Comparison of ENCODE assay signal across 8 mouse cellular contexts in the genomic region with DNA sequence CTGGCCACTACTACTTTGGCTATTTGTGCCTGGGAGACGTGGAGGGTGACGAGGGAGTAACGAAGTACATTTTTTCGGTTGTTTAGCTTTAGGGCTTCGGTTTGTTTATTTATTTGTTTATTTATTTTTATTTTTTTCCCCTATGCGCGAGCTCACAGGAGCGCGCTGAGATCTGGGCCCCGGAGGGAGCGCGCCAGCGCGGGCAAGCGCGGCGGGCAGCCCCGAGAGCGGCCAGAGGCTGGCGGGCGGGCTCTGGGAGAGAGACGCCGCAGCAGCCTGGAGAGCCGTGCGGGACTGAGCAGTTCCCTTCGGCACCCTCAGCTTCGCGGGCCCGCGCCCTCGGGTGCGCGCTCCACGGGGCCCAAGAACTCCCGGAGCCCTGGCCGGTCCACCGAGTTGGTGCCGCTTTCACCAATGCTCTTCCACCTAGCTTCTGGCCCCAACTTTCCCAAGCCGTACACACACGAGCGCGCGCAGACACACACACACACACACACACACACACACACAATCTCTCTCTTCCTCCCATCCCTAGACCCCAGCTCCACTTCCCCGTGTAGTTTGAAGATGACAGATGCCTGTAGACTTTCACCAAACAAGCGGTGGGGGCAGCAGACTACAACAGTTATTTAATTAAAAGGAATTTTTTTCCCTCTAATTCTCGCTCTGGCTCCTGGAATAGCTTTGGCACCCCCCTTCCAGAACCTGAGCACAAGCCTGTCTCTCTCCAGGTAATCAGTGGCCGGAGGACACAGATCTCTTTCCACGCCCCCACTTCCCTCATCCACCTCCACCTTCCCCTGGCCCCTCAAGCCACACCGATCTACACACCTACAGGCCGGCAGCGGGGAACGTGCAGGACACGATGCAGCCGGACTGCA.
DNase-seq lines count a peak whose midpoint lies in the region; ATAC-seq and TF ChIP-seq lines count a peak whose summit lies in the region.

No protein-coding gene starts in this region.

- H3K4me2 ChIP-seq in heart, postnatal 0 days (ENCODE audit: low read depth, low read length): peak overlapping the region; percentile 99
- peak overlapping the region; percentile 100 for H3K4me2 ChIP-seq in stomach, embryonic 15.5 days

- H3K9ac ChIP-seq in ES-E14 (ENCODE audit: insufficient read depth, low read depth, low read length, poor library complexity, severe bottlenecking): peak overlapping the region; percentile 58; the same call in 1 of the 2 replicates
- H3K9ac ChIP-seq in heart, postnatal 0 days (replicated peaks; ENCODE audit: low read depth, low read length): peak overlapping the region; percentile 62
- H3K9ac ChIP-seq in stomach, embryonic 15.5 days: peak overlapping the region; percentile 43

- no peaks in the 10 kb centered on the region for H3K36me3 ChIP-seq in ES-E14 (ENCODE audit: control insufficient read depth, insufficient read depth, low read length, poor library complexity, severe bottlenecking)
- H3K36me3 ChIP-seq in heart, postnatal 0 days (replicated peaks; ENCODE audit: control insufficient read depth, insufficient read depth, low read length): no peaks in the 10 kb centered on the region
- no peaks in the 10 kb centered on the region for H3K36me3 ChIP-seq in megakaryocyte, embryonic 14.5 days (replicated peaks; ENCODE audit: low read length)
- no peaks in the 10 kb centered on the region for H3K36me3 ChIP-seq in stomach, embryonic 15.5 days

- in situ Hi-C loops in ES-E14 (cut with MboI; ENCODE audit: low sequenced_read_pairs in 2 of 2, unreplicated experiment in 2 of 2): no loop called here

- no peaks in the 10 kb centered on the region for H3K9me3 ChIP-seq in ES-E14 (ENCODE audit: control insufficient read depth, insufficient read depth, low read depth, low read length)
- no peaks in the 10 kb centered on the region for H3K9me3 ChIP-seq in heart, postnatal 0 days (replicated peaks; ENCODE audit: control insufficient read depth, low read length)
- H3K9me3 ChIP-seq in megakaryocyte, embryonic 14.5 days: no peaks in the 10 kb centered on the region
- no peaks in the 10 kb centered on the region for H3K9me3 ChIP-seq in stomach, embryonic 15.5 days

- ATAC-seq in heart, postnatal 0 days (ENCODE audit: insufficient read depth, low read depth): peak; percentile 36; the same call in 1 of the 2 replicates
- peak; percentile 42; the same call in 1 of the 2 replicates for ATAC-seq in stomach, embryonic 15.5 days (ENCODE audit: insufficient read depth, low FRiP score, low read depth)

- H3K27ac ChIP-seq in ES-E14 (ENCODE audit: insufficient read depth, low read depth, low read length, poor library complexity, severe bottlenecking): no peak overlapping the region
- H3K27ac ChIP-seq in heart, postnatal 0 days (ENCODE audit: low read depth): no peak overlapping the region
- no peak overlapping the region for H3K27ac ChIP-seq in stomach, embryonic 15.5 days

- H3K4me3 ChIP-seq in ES-E14 (ENCODE audit: insufficient read depth in 1 of 2, low read depth in 1 of 2, low read length in 2 of 2, poor library complexity in 1 of 2, severe bottlenecking in 1 of 2): peak overlapping the region; percentile 81
- peak overlapping the region; percentile 89 for H3K4me3 ChIP-seq in heart, postnatal 0 days (ENCODE audit: low read depth, low read length)
- H3K4me3 ChIP-seq in megakaryocyte, embryonic 14.5 days (replicated peaks): peak overlapping the region; percentile 96
- H3K4me3 ChIP-seq in stomach, embryonic 15.5 days (replicated peaks): peak overlapping the region; percentile 69

- DNase-seq in B cell, adult 2 months: peak; percentile 15 to 26
- DNase-seq in ES-E14 (ENCODE audit: low read depth, low spot score): peak; percentile 20
- peak; percentile 37 for DNase-seq in embryo, embryonic 9.5 days (ENCODE audit: extremely low spot score)
- DNase-seq in heart, postnatal 0 days (ENCODE audit: low spot score): peak; percentile 54
- DNase-seq in layer of hippocampus, adult 18-20 months (ENCODE audit: low spot score in 2 of 2): peak; percentile 32 to 59
- no peak for DNase-seq in spleen, postnatal 4 days (ENCODE audit: low spot score in 2 of 2)

- peaks cover 17% of the 10 kb centered on the region for H3K27me3 ChIP-seq in heart, postnatal 0 days (ENCODE audit: control insufficient read depth, insufficient read depth, low read length)
- peaks cover 75% of the 10 kb centered on the region for H3K27me3 ChIP-seq in megakaryocyte, embryonic 14.5 days (replicated peaks)
- peaks cover 27% of the 10 kb centered on the region for H3K27me3 ChIP-seq in stomach, embryonic 15.5 days (replicated peaks)

- WGBS in heart, postnatal 0 days: under 1% methylated on average over 54 of the region's 54 CpGs
- under 1% methylated on average over 54 of the region's 54 CpGs for WGBS in stomach, embryonic 15.5 days

- H3K4me1 ChIP-seq in ES-E14 (ENCODE audit: control insufficient read depth in 2 of 2, insufficient read depth in 2 of 2, low read length in 2 of 2, poor library complexity in 1 of 2): peaks cover 0 to 7% of the 10 kb centered on the region in 2 experiments; a peak in 2 of 4 replicates
- peaks cover 12% of the 10 kb centered on the region; the same call in 1 of the 2 replicates for H3K4me1 ChIP-seq in heart, postnatal 0 days (ENCODE audit: control insufficient read depth, insufficient read depth)
- H3K4me1 ChIP-seq in megakaryocyte, embryonic 14.5 days: peaks cover 51% of the 10 kb centered on the region
- peaks cover 20% of the 10 kb centered on the region for H3K4me1 ChIP-seq in stomach, embryonic 15.5 days

- no peak for TF ChIP-seq EP300 in heart, postnatal 0 days (IDR thresholded peaks at IDR 0.05; ENCODE audit: low read depth)

- no peak for TF ChIP-seq CTCF in heart, postnatal 0 days (IDR thresholded peaks at IDR 0.05; ENCODE audit: low read depth)

TF ChIP-seq in ES-E14, 5 proteins besides CTCF, POLR2A, EP300 and RAD21:
- no peak for TF ChIP-seq ZC3H11A (IDR thresholded peaks at IDR 0.05; ENCODE audit: borderline replicate concordance, low read depth, low read length)
- no peak for TF ChIP-seq MAFK (IDR thresholded peaks at IDR 0.05; ENCODE audit: insufficient read depth, low read depth, low read length)
- no peak for TF ChIP-seq ZNF384 (IDR thresholded peaks at IDR 0.05; ENCODE audit: low read depth, low read length)
- TF ChIP-seq HCFC1 (IDR thresholded peaks at IDR 0.05; ENCODE audit: borderline replicate concordance, insufficient read depth, low read length): no peak
TF ChIP-seq in ES-E14: peak in this region for 0.

Comparison
In these comparisons a context has a peak if more than half of its experiments do, and no peak if none do; other contexts are left out.
1. DNase-seq: peak in B cell, adult 2 months (2 of 2), ES-E14 (single experiment), embryo, embryonic 9.5 days (single experiment), heart, postnatal 0 days (single experiment) and layer of hippocampus, adult 18-20 months (2 of 2); none in spleen, postnatal 4 days (0 of 2).
2. Peak in every context shown above with its lines, with median percentiles within 50 percentile points of each other: H3K4me3 ChIP-seq and H3K9ac ChIP-seq.